Mouse (Mus musculus): Measurements from ENCODE around the gene Fam117a. TPM values are rescaled to one million over a fixed set of nuclear protein-coding genes. Genes with fewer than 3 reads are reported as not detected.

The Fam117a gene
- polyA plus RNA-seq, 1 experiment from 2014 or later, result 7.7 TPM

GRCm38 (mm10) chr11:95383331-95383986 lies 46.6 kb downstream of the Fam117a start:
- no peak overlapping the region for H3K4me3 ChIP-seq
- 83% methylated on average over 5 of the region's 5 CpGs for WGBS
- ATAC-seq (ENCODE audit: extremely low read depth, insufficient number of reproducible peaks, low FRiP score, low TSS enrichment), result no peak
- no peaks in the 10 kb centered on the region for H3K9me3 ChIP-seq
- H3K4me2 ChIP-seq, result peak overlapping the region; percentile 79
- peaks cover 34% of the 10 kb centered on the region for H3K4me1 ChIP-seq
- H3K9ac ChIP-seq, result no peak overlapping the region
- no peaks in the 10 kb centered on the region for H3K27me3 ChIP-seq (replicated peaks)
- 0 out of 2 replicates have a peak overlapping the region, but pooled peaks have one; percentile 25 for H3K27ac ChIP-seq (replicated peaks)
- H3K36me3 ChIP-seq, result peaks cover 34% of the 10 kb centered on the region

GRCm38 (mm10) chr11:95384004-95384318 lies 47.1 kb downstream of the Fam117a start:
- ATAC-seq (ENCODE audit: extremely low read depth, insufficient number of reproducible peaks, low FRiP score, low TSS enrichment), result no peak
- WGBS, result 37% methylated on average over 9 of the region's 9 CpGs
- Histone ChIP-seq H3K9me3 (no peaks in the 10 kb centered on the region), H3K4me2 (peak overlapping the region; percentile 79), H3K36me3 (peaks cover 39% of the 10 kb centered on the region), H3K9ac (peak overlapping the region; percentile 75), H3K27me3 (replicated peaks) (no peaks in the 10 kb centered on the region), H3K4me3 (peak overlapping the region; percentile 74), H3K4me1 (peaks cover 29% of the 10 kb centered on the region), H3K27ac (replicated peaks) (peak overlapping the region; percentile 89)

GRCm38 (mm10) chr11:95384319-95384972 lies 47.6 kb downstream of the Fam117a start, which contains the start of gene Slc35b1:
Slc35b1 (plus strand) TSS chr11:95384692.
- peak within 1 kb of the TSS; percentile 74 for H3K4me3 ChIP-seq
- peak within 1 kb of the TSS; percentile 89 for H3K27ac ChIP-seq (replicated peaks)
- WGBS, result under 1% methylated on average over 42 of the region's 42 CpGs
- peak within 1 kb of the TSS; percentile 79 for H3K4me2 ChIP-seq
- no peaks in the 10 kb centered on the region for H3K27me3 ChIP-seq (replicated peaks)
- peak within 1 kb of the TSS; percentile 92 for H3K9ac ChIP-seq
- H3K4me1 ChIP-seq, result peaks cover 24% of the 10 kb centered on the region
- H3K36me3 ChIP-seq, result peaks cover 44% of the 10 kb centered on the region
- H3K9me3 ChIP-seq, result no peaks in the 10 kb centered on the region
- peak; percentile 85 for ATAC-seq (ENCODE audit: extremely low read depth, insufficient number of reproducible peaks, low FRiP score, low TSS enrichment)

- WGBS, result under 1% methylated on average over 14 of the region's 14 CpGs
- H3K4me2 ChIP-seq, result peak overlapping the region; percentile 79
- ATAC-seq (ENCODE audit: extremely low read depth, insufficient number of reproducible peaks, low FRiP score, low TSS enrichment), result no peak; the same call in 1 of the 2 replicates
- peak overlapping the region; percentile 74 for H3K4me3 ChIP-seq
- H3K36me3 ChIP-seq, result peaks cover 47% of the 10 kb centered on the region
- H3K27me3 ChIP-seq (replicated peaks), result no peaks in the 10 kb centered on the region
- H3K27ac ChIP-seq (replicated peaks), result peak overlapping the region; percentile 89
- H3K9me3 ChIP-seq, result no peaks in the 10 kb centered on the region
- peaks cover 19% of the 10 kb centered on the region for H3K4me1 ChIP-seq
- H3K9ac ChIP-seq, result peak overlapping the region; percentile 92
Measured at GRCm38 (mm10) chr11:95384973-95385320, 48.1 kb downstream of the Fam117a start.

- Histone ChIP-seq H3K4me3 (no peak overlapping the region), H3K27me3 (replicated peaks) (no peaks in the 10 kb centered on the region), H3K36me3 (peaks cover 61% of the 10 kb centered on the region), H3K27ac (replicated peaks) (no peak overlapping the region), H3K4me1 (peaks cover 13% of the 10 kb centered on the region), H3K9ac (no peak overlapping the region), H3K4me2 (no peak overlapping the region), H3K9me3 (no peaks in the 10 kb centered on the region)
- ATAC-seq (ENCODE audit: extremely low read depth, insufficient number of reproducible peaks, low FRiP score, low TSS enrichment), result no peak
- WGBS, result 81% methylated on average over 7 of the region's 7 CpGs
Measured at GRCm38 (mm10) chr11:95387354-95387753, 50.5 kb downstream of the Fam117a start.

GRCm38 (mm10) chr11:95389006-95389405 lies 52.2 kb downstream of the Fam117a start:
- H3K36me3 ChIP-seq, result peaks cover 61% of the 10 kb centered on the region
- 81% methylated on average over 3 of the region's 3 CpGs for WGBS
- no peaks in the 10 kb centered on the region for H3K27me3 ChIP-seq (replicated peaks)
- no peak overlapping the region for H3K9ac ChIP-seq
- H3K9me3 ChIP-seq, result no peaks in the 10 kb centered on the region
- no peak overlapping the region for H3K4me3 ChIP-seq
- peaks cover 12% of the 10 kb centered on the region for H3K4me1 ChIP-seq
- no peak overlapping the region for H3K27ac ChIP-seq (replicated peaks)
- ATAC-seq (ENCODE audit: extremely low read depth, insufficient number of reproducible peaks, low FRiP score, low TSS enrichment), result no peak
- no peak overlapping the region for H3K4me2 ChIP-seq

GRCm38 (mm10) chr11:95390420-95390819 lies 53.6 kb downstream of the Fam117a start:
- Histone ChIP-seq H3K27me3 (replicated peaks) (no peaks in the 10 kb centered on the region), H3K9ac (no peak overlapping the region), H3K4me2 (no peak overlapping the region), H3K9me3 (no peaks in the 10 kb centered on the region), H3K36me3 (peaks cover 61% of the 10 kb centered on the region), H3K4me3 (no peak overlapping the region), H3K4me1 (peaks cover 8% of the 10 kb centered on the region), H3K27ac (replicated peaks) (no peak overlapping the region)
- WGBS, result 88% methylated on average over 6 of the region's 6 CpGs
- no peak for ATAC-seq (ENCODE audit: extremely low read depth, insufficient number of reproducible peaks, low FRiP score, low TSS enrichment)

- H3K9me3 ChIP-seq, result no peaks in the 10 kb centered on the region
- peaks cover under 1% of the 10 kb centered on the region; the same call in 1 of the 2 replicates for H3K4me1 ChIP-seq
- no peak for ATAC-seq (ENCODE audit: extremely low read depth, insufficient number of reproducible peaks, low FRiP score, low TSS enrichment)
- no peaks in the 10 kb centered on the region for H3K27me3 ChIP-seq (replicated peaks)
- H3K36me3 ChIP-seq, result peaks cover 61% of the 10 kb centered on the region
- H3K27ac ChIP-seq (replicated peaks), result no peak overlapping the region
- no peak overlapping the region for H3K9ac ChIP-seq
- no peak overlapping the region for H3K4me3 ChIP-seq
- H3K4me2 ChIP-seq, result no peak overlapping the region
- 70% methylated on average over 4 of the region's 4 CpGs for WGBS
Measured at GRCm38 (mm10) chr11:95391201-95391600, 54.4 kb downstream of the Fam117a start.

- Histone ChIP-seq H3K27ac (replicated peaks) (no peak overlapping the region), H3K9ac (no peak overlapping the region), H3K9me3 (no peaks in the 10 kb centered on the region), H3K4me3 (no peak overlapping the region), H3K36me3 (peaks cover 56% of the 10 kb centered on the region), H3K27me3 (replicated peaks) (no peaks in the 10 kb centered on the region), H3K4me1 (no peaks in the 10 kb centered on the region), H3K4me2 (no peak overlapping the region)
- 83% methylated on average over 5 of the region's 5 CpGs for WGBS
- ATAC-seq (ENCODE audit: extremely low read depth, insufficient number of reproducible peaks, low FRiP score, low TSS enrichment), result no peak
Measured at GRCm38 (mm10) chr11:95391743-95392142, 54.9 kb downstream of the Fam117a start.

GRCm38 (mm10) chr11:95392223-95392667 lies 55.4 kb downstream of the Fam117a start:
- Histone ChIP-seq H3K4me3 (no peak overlapping the region), H3K27ac (replicated peaks) (no peak overlapping the region), H3K9ac (no peak overlapping the region), H3K27me3 (replicated peaks) (no peaks in the 10 kb centered on the region), H3K9me3 (no peaks in the 10 kb centered on the region), H3K36me3 (peaks cover 51% of the 10 kb centered on the region), H3K4me1 (no peaks in the 10 kb centered on the region), H3K4me2 (no peak overlapping the region)
- no peak for ATAC-seq (ENCODE audit: extremely low read depth, insufficient number of reproducible peaks, low FRiP score, low TSS enrichment)
- 51% methylated on average over 7 of the region's 7 CpGs for WGBS

- 77% methylated on average over 11 of the region's 11 CpGs for WGBS
- Histone ChIP-seq H3K9ac (no peak overlapping the region), H3K4me2 (no peak overlapping the region), H3K4me3 (no peak overlapping the region), H3K36me3 (peaks cover 45% of the 10 kb centered on the region), H3K9me3 (no peaks in the 10 kb centered on the region), H3K27ac (replicated peaks) (no peak overlapping the region), H3K27me3 (replicated peaks) (no peaks in the 10 kb centered on the region), H3K4me1 (no peaks in the 10 kb centered on the region)
- no peak for ATAC-seq (ENCODE audit: extremely low read depth, insufficient number of reproducible peaks, low FRiP score, low TSS enrichment)
Measured at GRCm38 (mm10) chr11:95392708-95393499, 56.1 kb downstream of the Fam117a start.
